Mouse (Mus musculus) cerebellum, adult 2 months (tissue): ENCODE data around the gene 4930432K21Rik. TPM values are rescaled to one million over a fixed set of nuclear protein-coding genes. Genes with fewer than 3 reads are reported as not detected.

Experiments
- DNase-seq, 2 experiments: peaks; one replicate each; pipeline ENCODE4 v3.0.0; 2021
- H3K27ac ChIP-seq: fragments of 200-500 bp; 2 replicates; pipeline ENCODE4 v1.5.1; 2012; ENCODE audit warnings: low read length, control low read depth, inconsistent platforms; ENCODE audit not compliant: insufficient read depth
- H3K27me3 ChIP-seq: fragments of 200-500 bp; 2 replicates; pipeline ENCODE4 v1.6.1; 2012; ENCODE audit warnings: inconsistent platforms, mild to moderate bottlenecking, low read length, moderate library complexity; ENCODE audit not compliant: control insufficient read depth, insufficient read depth
- H3K4me1 ChIP-seq: fragments of 200-500 bp; 2 replicates; pipeline ENCODE4 v1.6.1; 2011; ENCODE audit warnings: low read length; ENCODE audit not compliant: control insufficient read depth, insufficient read depth
- H3K4me3 ChIP-seq: fragments of 200-500 bp; replicated peaks from 2 replicates; pipeline ENCODE3; 2011; ENCODE audit warnings: mild to moderate bottlenecking, low read depth, low read length, control low read depth; ENCODE audit not compliant: insufficient read depth
- CTCF ChIP-seq: fragments of 200-500 bp; IDR thresholded peaks from 2 replicates; pipeline ENCODE4 v1.5.1; 2011; ENCODE audit warnings: low read depth, mild to moderate bottlenecking, control low read depth, low read length, moderate library complexity, borderline replicate concordance; ENCODE audit not compliant: insufficient read depth
- POLR2A ChIP-seq: fragments of 200-500 bp; IDR thresholded peaks from 2 replicates; pipeline ENCODE4 v1.6.1; 2011; ENCODE audit warnings: low read length, control low read depth, borderline replicate concordance; ENCODE audit not compliant: insufficient read depth
- WGBS: fragments of 180-500 bp; shearing (Covaris S2); methylation state at CpG from one replicate; pipeline ENCODE4 v1.1.7; 2018; 5-methylcytosine and 5-hydroxymethylcytosine counted together
- polyA plus RNA-seq: library from polyadenylated mRNA; depleted of rRNA; stranded (reverse); fragments of >200 nt; gene quantifications from 2 replicates; pipeline ENCODE4 v1.2.3, GENCODE M21; 2012; rRNA removed

4930432K21Rik gene
- 2.7 and 3.2 TPM in 2 replicates for polyA plus RNA-seq

DNA sequence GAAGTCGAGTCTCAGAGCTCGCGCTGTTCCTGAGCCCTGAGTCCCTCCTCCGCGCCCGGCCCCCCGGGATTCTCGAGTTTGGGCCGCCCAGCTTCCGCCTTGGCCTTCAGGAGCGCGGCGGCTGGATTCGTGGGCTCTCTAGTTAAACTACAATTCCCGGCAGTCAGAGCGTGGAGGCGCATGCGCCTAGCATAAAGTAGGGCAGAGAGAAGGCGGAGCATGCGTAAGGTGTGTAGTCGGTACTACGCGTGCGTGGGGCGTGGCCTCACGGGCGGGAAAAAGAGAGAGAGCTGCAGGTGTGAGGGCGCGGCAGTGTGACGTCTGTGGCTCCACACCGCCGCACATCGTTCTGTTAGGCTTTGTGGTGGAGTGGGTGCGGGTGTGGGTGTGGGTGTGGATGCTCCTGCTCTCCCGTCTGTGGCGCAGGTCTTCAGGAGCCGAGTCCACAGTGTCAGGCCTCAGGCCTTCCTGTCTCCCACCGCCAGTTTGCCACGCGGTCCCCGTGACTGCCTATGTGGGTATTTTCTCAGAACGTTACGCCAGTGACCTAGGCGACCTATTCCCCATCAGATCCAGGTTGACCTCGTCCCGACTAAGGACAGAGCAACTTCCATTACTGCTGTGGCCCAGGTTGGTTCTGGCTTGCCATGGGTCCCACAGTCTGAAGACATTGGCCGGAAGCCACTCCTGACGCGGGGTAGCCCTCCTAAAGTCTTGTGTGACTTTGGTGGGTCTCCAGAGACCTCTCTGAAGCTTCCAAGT lies at the start of gene 4930432K21Rik, which contains the start of gene Cc2d1a:
4930432K21Rik (plus strand) TSS at position 257 of the 762 bp plus-strand sequence.
Cc2d1a (minus strand) TSS at position 168 of the 762 bp plus-strand sequence.
- TF ChIP-seq CTCF (no peak; the same call in 1 of the 2 replicates), POLR2A (peak; percentile 94)
- 11% methylated on average over 49 of the region's 49 CpGs for WGBS
- peak within 1 kb of the TSS; percentile 57 for H3K4me3 ChIP-seq
- H3K4me1 ChIP-seq: peaks cover 11% of the 10 kb centered on the region
- H3K27ac ChIP-seq: no peak within 1 kb of the TSS; the same call in 1 of the 2 replicates
- DNase-seq: peak; percentile 97 to 98
- no peaks in the 10 kb centered on the region for H3K27me3 ChIP-seq

DNA sequence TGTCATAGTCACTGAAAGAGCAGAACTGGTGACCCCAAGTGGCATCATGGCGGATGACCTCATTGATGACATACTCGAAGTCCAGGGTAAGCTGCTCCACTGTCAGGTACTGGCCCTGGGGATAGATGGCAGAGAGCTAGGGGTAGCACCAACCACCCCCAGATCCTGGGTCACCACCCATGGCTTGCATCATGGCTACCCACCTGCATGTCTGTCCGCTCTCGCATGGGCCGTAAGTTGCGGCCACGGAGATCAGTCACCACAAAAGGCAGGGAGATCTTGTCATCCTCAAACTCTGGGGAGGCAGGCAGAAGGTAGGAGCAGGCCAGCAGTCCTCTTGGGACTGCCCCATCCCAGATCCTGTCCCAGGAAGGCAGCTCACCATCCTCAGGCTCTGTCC lies 49.4 kb upstream of the 4930432K21Rik start:
- Histone ChIP-seq H3K27ac (no peak overlapping the region), H3K4me3 (no peak overlapping the region), H3K4me1 (peaks cover 21% of the 10 kb centered on the region), H3K27me3 (no peaks in the 10 kb centered on the region)
- no peak for DNase-seq
- WGBS: 95% methylated on average over 7 of the region's 7 CpGs
- TF ChIP-seq POLR2A: no peak

DNA sequence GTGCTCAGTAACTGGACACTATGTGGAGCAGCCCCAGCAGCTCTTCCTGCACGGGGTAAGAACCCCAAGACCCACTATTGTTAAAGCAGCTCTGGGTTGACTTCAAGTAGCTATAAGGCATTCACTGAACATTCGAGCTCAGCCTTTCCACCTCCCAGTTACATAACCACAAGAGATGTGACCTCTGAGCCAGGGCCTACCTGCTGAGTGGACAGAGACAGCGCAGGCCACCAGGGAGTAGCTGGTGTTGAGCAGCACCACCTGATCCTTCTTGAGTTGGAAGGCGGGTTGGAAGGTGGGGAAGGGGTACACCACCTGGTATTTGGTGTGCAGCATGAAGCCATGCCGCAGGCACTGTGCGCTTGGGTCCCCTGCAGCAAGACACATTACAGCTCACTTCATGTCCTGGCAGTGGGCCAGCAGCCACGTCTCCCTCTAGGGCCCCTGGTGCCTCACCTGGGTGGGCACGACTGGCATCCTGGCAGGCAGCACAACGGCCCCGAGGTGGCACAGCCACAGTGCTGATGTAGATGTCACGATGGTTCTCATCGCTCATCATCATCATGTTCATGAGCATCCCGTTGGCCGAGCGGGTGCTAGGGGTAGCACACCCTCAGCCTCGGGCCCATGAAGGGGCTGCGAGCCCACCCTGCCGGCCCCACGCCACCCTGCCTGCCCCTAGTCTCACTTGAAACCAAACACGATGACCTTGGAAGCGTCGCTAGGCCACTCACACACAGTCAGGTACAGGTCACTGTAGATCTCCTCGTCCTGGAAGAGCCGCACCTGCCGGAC lies 46.2 kb upstream of the 4930432K21Rik start:
- TF ChIP-seq CTCF (no peak), POLR2A (no peak)
- WGBS: 75% methylated on average over 25 of the region's 25 CpGs

DNA sequence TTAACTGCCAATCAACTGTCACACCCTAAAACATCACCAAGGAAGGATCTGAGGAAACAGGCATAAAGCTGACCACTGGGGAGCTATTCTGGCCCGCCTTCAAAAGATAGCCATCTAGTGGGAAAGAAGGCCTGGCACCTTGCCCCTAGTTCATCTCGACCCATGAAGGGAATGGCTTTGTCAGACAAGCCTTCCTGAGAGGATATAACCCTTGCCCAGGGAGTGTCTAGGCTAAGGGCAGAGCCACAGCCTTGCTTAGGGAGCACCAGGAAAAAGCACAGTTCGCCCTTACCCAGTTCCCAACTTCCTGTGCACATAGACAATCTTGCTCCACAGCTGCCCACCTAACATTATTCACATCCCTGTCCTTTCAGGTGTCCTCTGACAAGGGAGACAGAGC lies 44.2 kb upstream of the 4930432K21Rik start:
- peaks cover 21% of the 10 kb centered on the region for H3K4me1 ChIP-seq
- H3K27ac ChIP-seq: 0 out of 2 replicates have a peak overlapping the region, but pooled peaks have one; percentile 37
- H3K27me3 ChIP-seq: no peaks in the 10 kb centered on the region
- 13% methylated on average over 3 of the region's 3 CpGs for WGBS
- H3K4me3 ChIP-seq: peak overlapping the region; percentile 90
- DNase-seq: peak in 1 of 2 experiments; percentile 44
- TF ChIP-seq POLR2A (no peak), CTCF (no peak)

More for the DNA sequence above, 46.2 kb upstream of the 4930432K21Rik start:
- Histone ChIP-seq H3K27ac (no peak overlapping the region), H3K27me3 (no peaks in the 10 kb centered on the region), H3K4me1 (peaks cover 21% of the 10 kb centered on the region), H3K4me3 (no peak overlapping the region)
- no peak for DNase-seq

DNA sequence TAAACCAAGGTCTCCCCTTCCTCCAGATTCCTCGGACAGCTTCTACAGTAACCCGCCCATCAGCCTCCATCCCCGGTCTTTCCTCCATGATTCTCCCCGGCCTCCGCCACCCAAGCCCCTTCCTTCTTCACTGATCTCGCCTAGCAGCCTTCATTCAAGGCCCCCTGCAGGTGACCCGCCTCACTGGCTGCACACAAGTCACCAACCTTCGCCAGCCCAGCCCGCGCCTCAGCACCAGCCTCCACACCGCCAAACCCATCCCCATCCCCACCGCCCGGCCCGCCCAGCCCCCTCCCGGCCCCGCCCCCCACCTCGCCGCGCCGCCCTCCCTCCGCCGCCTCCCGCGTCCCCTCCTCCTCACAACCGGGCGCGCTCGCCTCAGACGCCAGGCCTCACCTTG lies 43.6 kb upstream of the 4930432K21Rik start:
- Histone ChIP-seq H3K4me1 (peaks cover 21% of the 10 kb centered on the region), H3K27me3 (no peaks in the 10 kb centered on the region), H3K27ac (peak overlapping the region; percentile 37; the same call in 1 of the 2 replicates), H3K4me3 (peak overlapping the region; percentile 90)
- no peak for TF ChIP-seq POLR2A
- TF ChIP-seq CTCF: no peak
- DNase-seq: peak in 1 of 2 experiments; percentile 68
- 1% methylated on average over 25 of the region's 29 CpGs for WGBS

DNA sequence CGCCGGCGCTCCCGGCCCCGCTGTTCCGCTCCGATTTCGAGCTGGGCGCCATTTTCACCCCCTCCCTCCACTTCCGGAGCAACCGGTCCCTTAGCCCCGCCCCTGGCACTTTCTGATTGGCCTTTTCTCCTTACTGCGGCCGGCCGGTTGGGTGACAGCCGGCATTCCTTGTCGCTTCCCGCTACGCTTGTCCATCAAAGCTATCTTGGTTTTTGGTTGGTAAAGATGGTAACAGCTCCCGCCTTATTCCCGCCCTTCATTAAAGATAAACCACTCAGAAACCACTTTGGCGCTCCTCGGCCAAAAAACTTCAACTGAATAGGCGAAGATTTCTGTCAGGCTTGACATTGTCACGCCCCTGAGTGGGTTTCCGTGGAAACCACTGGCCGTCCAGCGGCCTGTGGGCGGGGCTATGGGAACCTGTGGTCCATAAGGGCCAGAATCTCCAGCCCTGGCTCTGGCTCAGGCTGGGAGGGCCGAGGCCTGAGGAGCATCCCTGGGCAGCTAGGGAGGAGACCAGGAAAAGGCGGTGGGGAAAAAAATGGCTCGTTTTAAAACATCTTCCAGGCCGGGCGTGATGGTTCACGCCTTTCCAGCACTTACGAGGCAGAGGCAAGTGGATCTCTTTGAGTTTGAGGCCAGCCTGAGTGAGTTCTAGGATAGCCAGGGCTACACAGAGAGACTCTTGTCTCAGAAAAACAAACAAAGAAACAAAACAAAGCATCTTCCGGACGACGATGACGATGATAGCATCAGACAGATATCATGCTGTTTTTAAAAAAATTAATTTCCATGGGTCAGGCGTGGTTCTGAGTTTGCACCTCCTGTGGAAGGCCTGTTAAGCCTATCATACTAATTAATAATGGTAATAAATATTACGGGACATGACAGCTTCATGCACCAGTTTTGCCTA lies 42.9 kb upstream of the 4930432K21Rik start, which contains the start of gene Dcaf15:
Dcaf15 (minus strand) TSS at position 72 of the 913 bp plus-strand sequence.
- no peak for TF ChIP-seq CTCF
- TF ChIP-seq POLR2A: peak; percentile 70; the same call in 1 of the 2 replicates
- Histone ChIP-seq H3K27ac (peak within 1 kb of the TSS; percentile 42), H3K4me3 (peak within 1 kb of the TSS; percentile 90), H3K27me3 (no peaks in the 10 kb centered on the region), H3K4me1 (peaks cover 21% of the 10 kb centered on the region)
- peak; percentile 98 to 99 for DNase-seq
- WGBS: 3% methylated on average over 42 of the region's 42 CpGs

DNA sequence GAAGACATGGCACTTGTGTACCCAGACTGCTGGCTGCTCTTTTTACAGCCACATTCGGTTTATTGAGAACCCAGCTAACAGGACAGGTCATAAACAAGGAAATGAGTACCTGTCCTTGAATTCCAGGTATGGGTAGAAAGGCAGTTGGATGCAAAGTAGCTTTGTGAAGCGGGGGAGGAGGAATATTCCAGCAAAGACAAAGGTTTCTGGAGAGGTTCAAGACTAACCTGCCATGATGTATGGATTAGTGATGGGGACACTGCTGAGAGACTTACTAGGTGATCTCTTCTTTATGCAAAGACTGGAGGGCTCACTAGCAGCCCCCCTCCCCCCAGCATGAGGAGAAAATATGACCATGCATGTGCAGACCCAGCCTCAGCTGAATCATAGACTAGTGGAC lies 42.1 kb upstream of the 4930432K21Rik start:
- no peak for DNase-seq
- TF ChIP-seq CTCF (no peak), POLR2A (no peak)
- Histone ChIP-seq H3K4me1 (peaks cover 21% of the 10 kb centered on the region), H3K4me3 (no peak overlapping the region), H3K27ac (no peak overlapping the region), H3K27me3 (no peaks in the 10 kb centered on the region)
- 84% methylated on average over 2 of the region's 2 CpGs for WGBS
